Mouse (Mus musculus) urinary bladder, postnatal 10 days (tissue): ENCODE data around the gene Pdyn.
A peak's percentile ranks its signal among the peaks of the same experiment; 100 is the strongest.

Experiments
- DNase-seq: peaks from one replicate; pipeline ENCODE4 v3.0.0; 2022; ENCODE audit warnings: low spot score

Pdyn gene

DNA sequence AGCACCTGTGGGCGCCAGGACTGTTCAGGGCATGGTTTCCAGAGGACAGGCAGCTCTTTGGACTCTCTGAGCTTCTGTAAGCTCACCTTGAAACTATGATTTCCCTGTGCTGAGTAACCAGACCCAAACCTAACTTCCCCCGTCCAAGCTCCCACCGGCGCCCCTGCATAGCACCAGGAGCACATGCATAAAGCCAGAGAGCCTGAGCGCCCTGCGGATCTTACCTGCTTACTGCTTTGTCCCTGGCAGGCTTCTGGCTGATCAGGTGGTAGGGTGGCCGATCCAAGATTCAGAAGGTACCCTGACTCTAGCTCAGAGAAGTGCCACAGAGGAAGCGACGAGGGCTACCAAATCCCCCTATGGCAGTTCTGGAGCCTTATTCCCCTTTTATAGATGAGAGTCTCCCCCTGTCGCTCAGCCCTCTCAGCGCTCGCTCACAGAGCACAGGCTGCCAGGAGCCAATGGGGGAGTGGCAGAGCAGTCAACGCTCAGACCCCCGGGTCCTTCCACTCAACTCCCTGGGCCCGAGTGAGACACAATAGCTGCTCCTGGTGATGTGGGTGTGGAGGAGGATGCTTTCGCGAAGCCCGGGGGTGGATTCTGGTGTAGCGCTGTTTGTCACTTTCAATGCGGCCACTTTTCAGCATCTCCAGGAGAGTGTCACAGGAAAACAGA lies at the start of gene Pdyn:
TSS of gene Pdyn (minus strand) at position 361 of the 675 bp plus-strand sequence.
- DNase-seq: no peak

DNA sequence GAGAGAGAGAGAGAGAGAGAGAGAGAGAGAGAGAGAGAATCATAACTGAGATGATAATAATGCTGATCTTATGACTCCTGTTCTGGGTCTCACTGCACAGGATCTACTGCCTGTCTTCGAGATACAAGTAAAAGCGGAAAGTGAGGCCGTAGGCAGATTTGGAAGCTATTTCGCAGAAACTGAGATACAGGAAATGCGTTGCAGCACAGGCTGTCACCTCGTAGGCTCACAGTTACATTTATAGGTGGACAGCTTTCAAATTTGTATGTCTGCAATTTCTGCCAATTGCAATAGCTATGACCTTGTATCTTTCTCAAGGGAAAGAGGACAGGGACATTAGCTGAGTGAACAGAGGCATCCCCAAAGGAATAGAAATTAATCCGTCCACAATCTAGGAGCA lies 42.4 kb upstream of the Pdyn start:
- no peak for DNase-seq

DNA sequence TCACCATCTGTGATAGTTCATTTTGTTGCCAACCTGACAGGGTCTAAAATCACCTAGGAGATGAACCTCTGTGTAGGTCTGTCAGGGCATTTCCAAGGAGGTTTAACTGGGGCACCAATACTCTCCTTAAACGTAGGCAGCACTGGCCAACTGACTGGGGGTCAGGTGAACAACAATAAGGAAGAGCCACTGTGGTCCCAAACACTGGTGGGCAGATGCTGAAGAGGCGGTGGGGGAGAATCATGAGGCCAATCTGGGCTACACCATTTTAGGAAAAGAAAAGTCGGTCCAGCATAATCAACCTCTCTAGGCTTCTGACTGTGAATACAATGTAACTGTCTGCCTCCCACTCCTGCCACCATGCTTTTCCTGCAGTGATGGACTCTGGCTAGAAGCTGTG lies 40.9 kb upstream of the Pdyn start:
- no peak for DNase-seq

DNA sequence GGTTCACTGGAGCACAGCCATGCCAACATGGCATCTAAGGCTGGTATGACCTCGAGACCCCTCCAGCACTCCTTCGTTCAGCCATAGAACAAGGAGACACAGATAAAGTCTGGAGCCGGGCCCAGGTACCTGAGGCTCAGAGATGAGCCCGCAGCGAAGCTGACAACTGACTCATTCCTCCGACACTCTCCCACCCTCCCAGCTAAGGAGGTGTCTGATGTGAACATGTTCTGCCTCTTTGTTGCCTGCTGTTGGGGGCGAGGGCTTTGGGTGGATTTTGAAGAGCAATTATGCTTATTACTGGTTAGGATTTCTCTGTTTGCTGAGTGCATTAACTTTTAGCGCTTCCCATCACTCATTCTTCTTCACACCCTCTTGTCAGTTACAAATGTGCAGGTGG lies 34.4 kb upstream of the Pdyn start:
- no peak for DNase-seq

DNA sequence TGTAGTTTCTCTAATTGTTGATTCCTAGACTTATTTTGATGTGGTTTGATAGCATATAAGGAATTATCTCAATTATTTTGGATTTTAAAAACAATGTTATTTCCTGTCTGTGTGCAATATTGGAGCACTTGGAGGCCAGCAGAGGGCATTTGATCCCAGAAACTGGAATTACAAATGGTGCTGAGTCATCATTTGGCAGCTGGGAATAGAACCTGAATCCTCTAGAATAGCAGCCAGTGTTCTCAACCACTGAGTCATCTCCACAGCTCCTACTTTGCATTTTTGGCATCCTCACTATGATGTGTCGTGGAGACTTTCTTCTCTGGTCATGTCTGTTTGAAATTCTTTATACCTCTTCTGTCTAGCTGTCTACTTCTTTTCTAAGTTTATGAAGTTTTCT lies 30.0 kb upstream of the Pdyn start:
- DNase-seq: no peak

DNA sequence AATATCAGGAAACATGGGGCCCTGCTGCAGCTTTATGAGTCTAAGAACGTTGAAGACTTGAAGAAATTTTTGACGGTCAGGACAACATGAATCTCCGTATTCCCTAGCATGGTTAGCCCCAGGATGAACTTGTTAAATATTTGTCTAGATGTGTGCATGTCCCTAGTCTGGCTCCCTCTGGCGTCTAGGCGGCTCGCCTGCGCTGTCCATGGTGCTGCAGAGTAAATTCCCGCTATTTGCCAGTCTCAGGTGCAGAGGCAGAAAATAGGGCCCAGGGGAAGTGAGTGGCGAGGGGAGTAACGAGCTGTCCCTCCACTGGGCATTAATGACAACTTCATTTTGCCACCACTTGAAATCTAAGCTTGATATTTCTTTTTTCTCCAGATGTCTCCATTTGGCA lies 16.0 kb upstream of the Pdyn start:
- peak; percentile 24 for DNase-seq

DNA sequence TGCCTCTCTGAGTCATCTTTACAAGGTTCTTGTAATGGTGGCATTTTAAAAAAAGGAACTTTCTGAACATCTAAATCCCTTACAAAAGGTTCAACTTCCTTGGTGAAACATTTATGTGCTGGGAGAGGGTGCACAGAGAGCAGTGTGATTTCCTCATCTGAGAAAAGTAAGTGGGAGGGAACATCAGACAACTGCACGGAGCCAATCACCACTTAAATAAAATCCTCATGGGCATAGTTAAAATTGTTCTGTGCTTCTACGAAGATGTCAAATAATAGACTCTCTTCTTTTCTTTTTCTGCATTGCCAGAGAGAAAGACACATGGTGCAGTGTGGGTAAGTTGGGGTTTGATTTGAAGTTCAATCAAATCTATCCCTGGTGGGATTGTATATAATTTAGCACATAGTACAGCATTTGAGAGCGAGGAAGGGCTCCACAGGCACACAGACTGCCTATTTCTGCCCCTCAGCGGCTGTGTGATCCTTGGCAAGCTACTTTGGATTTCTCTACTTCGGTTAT lies 13.4 kb upstream of the Pdyn start:
- no peak for DNase-seq

DNA sequence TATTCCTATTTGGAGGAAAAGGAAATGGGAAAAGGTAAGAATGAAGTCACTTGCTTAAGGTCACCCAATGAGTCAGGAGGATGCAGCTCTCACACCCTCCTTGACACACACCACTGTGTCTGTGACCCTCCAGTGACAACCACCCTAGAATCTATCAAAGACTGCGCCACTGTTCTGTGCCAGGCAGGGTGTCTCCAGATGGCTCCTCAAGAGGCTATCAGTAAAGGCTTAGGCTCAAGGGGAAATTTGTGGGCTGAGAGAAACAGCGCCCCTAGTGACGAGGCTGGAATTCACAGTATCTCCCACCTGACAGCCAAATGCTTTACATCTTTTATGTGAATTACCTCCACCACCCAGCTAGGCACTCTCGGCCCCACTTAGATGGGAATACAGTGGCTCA lies 3.6 kb downstream of the Pdyn start:
- DNase-seq: no peak

DNA sequence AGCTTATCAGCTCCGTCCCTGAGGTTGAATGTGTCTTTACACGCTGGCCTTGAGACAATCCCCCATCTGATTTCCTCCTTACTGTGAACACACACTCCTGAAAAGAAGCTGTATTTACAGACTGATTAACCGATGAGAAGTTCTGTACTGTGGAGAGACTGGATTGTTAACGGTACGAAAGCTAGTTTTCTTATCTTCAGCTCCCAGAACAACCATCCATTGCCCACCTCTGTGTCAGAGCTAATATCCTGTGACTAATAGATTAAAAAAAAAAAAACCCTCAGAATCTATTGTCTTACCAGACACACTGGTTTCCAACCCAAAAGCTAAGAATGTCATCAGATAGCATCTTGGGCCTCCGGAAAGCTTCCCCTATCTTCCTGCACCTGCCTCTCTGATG lies 5.3 kb downstream of the Pdyn start:
- no peak for DNase-seq

DNA sequence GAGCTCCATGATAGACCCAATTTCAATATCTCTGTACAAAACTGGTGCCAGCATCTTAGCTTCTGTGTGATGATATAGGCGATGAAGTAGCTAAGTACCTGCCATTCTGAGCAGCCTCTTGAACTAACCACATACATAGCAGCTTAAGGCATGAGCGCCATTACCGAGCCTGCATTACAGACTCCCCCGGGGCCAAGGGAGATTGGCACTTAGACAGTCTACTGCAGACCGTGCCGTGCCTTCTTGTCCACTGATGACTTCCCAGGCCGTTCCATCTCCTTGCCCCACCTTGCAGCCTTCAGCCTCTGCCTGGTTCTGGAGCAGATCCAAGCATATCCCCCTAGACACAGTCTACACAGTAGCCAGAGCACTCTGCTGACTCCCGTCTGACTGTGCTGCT lies 7.0 kb downstream of the Pdyn start:
- no peak for DNase-seq

DNA sequence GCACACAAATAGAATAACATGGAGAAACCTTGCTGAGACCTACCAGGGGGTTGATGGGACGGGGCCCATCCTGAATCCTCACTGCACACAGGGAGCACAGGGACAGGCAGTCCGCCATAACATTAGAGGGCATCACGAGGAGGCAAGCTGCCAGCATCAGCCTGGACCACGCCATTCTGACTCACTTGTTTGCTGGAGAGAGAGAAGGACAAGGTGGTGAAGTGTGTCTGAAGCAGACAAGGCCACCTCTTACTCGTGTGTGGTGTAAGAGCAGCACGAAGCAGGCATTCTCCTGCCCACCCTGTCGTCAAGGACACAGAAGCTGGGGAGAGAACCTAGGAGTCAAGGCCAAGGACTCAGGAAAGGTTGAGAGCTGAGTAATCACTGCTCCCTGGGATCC lies 9.9 kb downstream of the Pdyn start:
- no peak for DNase-seq

DNA sequence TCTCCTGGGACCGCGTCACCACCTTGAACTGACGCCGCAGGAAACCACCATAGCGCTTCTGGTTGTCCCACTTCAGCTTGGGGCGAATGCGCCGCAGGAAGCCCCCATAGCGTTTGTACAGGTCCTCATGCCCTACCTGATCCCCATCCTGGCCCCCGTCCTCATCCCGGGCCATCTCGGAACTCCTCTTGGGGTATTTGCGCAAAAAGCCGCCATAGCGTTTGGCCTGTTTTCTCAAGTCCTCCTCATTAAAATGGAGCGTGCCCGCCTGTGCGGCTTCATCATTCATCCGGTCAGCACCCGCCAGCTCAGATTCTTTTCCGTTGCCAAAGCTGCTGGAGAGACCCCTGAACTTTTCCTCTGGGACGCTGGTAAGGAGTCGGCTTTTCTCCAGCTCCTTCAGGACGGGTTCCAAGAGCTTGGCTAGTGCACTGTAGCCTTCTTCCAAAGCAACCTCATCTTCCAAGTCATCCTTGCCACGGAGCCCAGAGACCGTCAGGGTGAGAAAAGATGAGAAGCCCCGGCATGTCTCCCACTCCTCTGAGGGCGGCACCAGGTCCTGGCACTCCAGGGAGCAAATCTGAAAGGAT lies 11.5 kb downstream of the Pdyn start:
- no peak for DNase-seq

DNA sequence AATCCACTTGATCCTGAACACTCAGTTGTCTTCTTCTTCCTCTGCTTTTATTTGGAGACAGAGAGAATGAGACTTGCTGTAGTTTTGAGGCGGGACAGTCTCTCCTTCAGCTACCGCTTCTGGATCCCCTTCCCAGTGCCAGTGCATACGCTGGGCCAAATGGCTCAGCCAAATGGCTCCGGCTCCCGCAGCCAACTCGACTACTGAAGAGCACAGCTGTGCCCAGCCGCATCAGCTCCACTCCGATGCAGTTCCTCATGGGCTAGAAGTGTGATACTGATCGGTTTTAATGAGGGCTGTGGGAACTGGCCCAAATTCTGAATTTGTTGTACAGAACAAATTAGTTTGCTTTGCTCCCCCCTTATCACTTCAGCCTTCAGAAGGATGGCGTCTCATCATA lies 12.7 kb downstream of the Pdyn start:
- no peak for DNase-seq

DNA sequence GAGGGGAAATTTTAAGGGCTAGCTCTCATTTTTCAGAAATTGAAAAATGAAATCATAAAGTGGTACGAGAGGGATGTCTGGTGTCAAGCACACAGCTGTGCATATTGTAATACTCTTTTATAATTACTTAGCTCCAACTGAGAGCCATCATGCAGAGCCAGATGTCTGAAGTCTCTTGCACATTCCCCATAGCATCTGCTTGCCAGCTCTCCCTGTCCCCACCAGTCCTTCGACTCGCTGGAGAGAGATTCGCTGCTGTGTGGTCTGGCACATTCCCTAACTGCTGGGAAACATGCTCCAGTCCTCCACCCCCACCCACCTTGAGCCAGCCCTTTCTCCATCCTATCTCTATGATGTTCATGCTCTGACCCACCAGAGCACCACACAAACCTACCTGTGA lies 15.6 kb downstream of the Pdyn start:
- DNase-seq: no peak

DNA sequence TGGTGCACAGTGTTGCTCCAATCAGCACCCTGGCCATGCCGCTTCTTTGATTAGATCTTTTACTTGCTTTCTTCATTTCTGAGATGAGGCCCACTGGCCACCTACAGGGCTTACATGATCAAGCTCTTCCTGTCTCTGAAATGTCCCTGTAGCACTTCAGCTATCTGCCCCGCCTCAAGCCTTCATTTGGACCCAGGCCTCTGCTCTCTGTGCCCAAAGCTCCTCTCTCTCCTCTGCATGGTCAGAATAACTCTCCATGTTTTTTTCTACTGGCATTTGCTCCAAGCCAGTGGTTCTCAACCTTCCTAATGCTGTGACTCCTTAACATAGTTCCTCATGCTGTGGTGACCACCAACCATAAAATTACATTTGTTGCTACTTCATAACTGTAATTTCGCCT lies 19.4 kb downstream of the Pdyn start:
- DNase-seq: no peak

DNA sequence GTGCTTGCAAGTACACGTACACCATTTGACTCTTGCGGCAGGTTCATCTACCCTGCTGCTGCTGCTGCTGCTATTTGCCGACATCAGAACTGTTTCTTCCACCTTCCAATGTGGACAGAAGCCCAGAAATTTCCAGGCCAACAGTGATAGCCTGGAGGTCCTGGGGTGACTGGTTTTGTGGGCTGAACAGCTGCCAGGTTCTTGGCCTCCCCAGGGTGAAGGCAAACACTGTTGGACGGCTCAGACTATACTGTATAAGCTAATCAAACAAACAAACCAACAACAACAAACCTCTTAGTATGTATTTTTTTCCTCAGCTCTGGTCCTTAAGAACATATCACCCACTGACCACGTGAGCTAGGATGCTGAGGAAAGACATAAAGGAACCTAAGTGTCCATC lies 20.6 kb downstream of the Pdyn start:
- DNase-seq: no peak

DNA sequence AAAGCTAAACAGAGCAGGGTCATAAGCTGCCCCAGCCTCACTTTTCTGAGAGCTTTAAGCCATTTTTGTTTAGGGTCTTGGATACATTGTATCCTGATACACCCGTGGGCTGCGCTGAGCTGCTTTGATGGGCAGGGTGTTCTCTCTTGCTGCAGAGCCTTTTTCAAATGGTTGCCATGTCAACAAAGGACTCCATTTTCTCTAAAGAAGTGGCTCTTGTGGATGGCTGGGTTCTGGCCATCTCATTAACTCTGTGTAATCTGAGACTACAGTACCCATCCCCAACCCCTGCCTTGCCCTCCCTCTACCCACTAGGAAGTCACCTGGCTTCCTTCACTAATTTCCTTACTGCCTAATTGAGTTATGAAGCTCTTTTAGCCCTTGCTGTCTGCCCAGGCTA lies 22.0 kb downstream of the Pdyn start:
- no peak for DNase-seq

DNA sequence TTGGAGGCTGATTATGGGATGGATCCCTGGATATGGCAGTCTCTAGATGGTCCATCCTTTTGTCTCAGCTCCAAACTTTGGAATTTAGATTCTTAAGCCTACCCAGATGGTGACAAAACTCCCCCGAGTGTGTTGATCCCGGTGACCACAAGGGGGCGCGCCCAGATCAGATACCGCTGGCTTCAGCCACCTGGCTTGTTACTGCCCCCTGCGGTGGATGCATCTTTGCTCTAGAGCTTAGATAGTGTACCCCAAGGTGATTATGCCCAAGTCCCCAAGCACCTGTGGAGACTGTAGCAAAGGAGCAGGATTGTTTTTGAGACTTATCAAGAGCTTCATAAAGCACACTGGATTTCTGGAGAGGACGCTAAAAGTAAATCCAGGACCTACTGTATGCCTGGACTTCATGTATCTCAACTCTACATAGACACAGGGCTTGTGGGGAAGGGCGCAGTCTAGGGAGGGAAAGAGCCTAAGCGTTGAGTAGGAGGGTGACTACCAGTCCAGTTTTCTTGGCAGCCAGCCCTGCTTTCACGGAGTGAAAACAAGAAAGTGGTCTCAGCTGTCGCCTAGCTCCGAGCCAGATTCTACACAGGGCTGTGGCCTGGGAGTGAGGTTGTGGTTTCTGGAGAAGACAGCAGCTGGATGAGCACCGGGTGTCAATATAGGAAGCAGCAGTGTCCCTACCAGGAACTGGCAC lies 24.6 kb downstream of the Pdyn start:
- DNase-seq: peak; percentile 42

DNA sequence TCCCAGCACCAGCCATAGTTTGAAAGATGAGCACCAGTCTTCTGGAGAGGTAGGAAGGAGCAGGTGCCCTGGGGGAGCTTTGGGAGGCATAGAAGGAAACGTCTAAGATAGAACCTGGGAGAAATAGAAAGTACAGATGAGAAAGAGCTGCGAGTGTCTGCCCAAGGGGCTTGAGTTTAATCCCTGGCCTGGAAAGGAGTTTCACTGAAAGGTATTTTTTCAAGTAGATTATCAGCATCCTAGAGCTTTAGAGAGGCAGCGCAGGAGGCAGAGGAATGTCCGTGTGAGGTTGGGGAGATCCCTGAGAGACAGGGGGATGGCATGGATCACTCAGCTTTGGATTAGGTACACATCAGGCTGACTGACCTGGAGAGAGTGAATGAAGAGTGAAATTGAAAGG lies 27.7 kb downstream of the Pdyn start:
- no peak for DNase-seq

DNA sequence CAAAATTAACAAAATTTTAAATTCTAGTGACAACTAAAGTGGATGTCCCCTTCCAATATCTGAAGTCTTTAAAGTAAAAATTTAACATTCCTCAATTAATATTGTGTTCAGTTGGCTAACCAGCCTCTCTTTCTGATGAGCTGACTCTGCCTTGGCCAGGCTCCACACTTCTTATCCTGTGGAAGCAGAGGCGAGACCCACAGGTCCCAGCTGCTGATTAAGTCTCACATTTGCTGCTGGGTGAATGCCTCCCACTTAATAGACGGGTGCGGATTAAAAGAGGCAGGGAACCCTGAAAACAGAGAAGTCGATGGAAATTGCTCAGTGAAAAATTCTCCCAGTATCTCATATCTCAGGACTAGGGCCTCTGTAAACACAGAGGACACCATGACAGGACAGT lies 37.2 kb downstream of the Pdyn start:
- no peak for DNase-seq

DNA sequence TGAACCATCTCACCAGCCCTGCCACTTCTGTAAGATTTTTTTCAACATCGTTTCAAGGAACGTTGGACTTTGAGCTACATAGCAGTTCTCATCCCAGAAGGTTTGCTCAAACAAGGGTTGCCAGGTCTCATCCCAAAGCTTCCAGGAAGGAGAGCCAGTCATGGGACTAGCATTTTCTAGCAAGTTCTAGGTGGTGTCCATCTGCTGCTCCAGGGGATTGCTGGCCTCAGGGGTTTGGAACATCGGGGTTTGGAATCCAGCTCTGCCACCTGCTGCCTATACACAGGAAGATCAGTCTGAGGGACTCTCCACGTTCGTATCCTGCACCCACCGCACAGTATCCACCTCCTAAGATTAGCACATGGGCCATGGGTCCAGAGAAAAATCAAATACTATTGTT lies 39.6 kb downstream of the Pdyn start:
- DNase-seq: no peak

DNA sequence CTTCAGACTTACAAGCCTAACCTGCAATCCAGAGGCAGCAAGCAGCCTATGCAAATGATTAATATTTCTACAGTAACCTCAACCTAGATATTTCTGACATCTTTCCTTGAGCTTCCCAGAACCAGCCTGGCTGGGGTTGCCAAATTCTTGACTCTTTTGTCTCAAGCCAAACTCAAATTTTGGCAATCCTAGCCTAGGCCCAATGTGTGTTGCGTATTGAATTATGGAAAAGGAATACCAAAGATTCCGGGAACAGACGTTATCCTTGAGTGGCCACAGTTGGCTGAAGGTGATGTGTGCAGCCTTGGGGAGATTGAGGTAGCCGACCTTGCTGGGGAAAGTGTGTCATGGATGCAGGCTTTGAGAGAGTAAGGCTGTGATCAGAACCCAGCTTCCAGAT lies 40.8 kb downstream of the Pdyn start:
- no peak for DNase-seq

DNA sequence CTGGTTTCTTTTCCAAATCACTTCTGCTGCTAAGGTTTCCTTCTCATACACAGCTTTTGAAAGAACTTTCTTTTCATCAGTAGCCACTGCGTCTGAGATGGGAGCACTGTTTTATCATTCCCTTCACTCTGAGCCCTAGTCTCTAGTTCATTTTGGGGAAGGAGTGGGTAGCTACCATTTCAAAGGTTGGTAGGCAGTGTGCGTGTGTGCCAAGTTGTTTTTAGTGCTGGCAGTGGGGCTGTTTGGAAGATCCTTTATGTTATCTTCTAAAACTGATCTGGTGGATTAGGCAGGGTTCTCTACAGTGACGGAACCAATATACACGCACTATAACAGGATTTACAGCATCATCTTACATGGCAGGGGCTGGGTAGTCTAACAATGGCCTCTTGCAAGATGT lies 44.6 kb downstream of the Pdyn start:
- no peak for DNase-seq
